15 mouse cellular contexts compared by ENCODE assay signal in the genomic region with DNA sequence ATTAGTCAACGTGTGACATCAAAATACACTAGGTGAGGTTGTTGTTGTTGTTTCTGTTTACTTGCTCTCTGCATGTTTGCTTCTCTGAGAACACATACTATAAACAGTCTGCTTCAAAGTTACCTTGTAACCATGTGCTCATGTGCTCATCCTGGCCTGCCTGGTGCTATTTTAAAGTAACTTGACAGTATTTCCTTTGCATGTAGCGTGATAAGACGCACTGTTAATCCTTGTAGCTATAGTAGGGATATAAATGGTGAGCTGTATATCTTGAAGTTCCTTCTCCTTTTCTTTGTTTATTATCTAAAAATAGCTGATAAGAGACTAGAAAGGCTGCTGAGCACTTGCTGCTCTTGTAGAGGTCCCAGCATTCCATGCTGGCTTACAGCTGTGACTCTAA.
A peak's percentile ranks its signal among the peaks of the same experiment; 100 is the strongest.
DNase-seq lines count a peak whose midpoint lies in the region; ATAC-seq and TF ChIP-seq lines count a peak whose summit lies in the region.
"Had no signal": no experiment of that assay in that cellular context is flagged by ENCODE, and none has a peak within 500 bp of the region (broad histone marks: within the 10 kb centered on the region; RNA-seq: fewer than 3 reads in every experiment).

No protein-coding gene starts in this region.

- no peaks in the 10 kb centered on the region for H3K27me3 ChIP-seq in heart, embryonic 12.5 days (replicated peaks)
- H3K27me3 ChIP-seq in kidney, embryonic 16.5 days (ENCODE audit: insufficient read depth, low read length): no peaks in the 10 kb centered on the region
- no peaks in the 10 kb centered on the region for H3K27me3 ChIP-seq in MEL (ENCODE audit: control insufficient read depth in 1 of 2, insufficient read depth in 2 of 2, low read length in 2 of 2)
- H3K27me3 ChIP-seq in embryonic facial prominence, embryonic 10.5 days (replicated peaks; ENCODE audit: low read depth, poor library complexity, severe bottlenecking): no peaks in the 10 kb centered on the region
- H3K27me3 ChIP-seq: embryonic facial prominence, embryonic 15.5 days; hindbrain, embryonic 13.5 days; limb, embryonic 13.5 days; megakaryocyte, embryonic 14.5 days had no signal

- WGBS in heart, embryonic 12.5 days: 19% methylated on average over 3 of the region's 3 CpGs
- 70% methylated on average over 3 of the region's 3 CpGs for whole genome bisulfite sequencing in kidney, embryonic 16.5 days
- whole genome bisulfite sequencing in embryonic facial prominence, embryonic 10.5 days: 87% methylated on average over 3 of the region's 3 CpGs

- TF ChIP-seq RAD21 in MEL (IDR thresholded peaks at IDR 0.05; ENCODE audit: low read depth, low read length): no peak; the same call in 1 of the 2 replicates

- no peak overlapping the region for H3K4me3 ChIP-seq in heart, embryonic 12.5 days
- H3K4me3 ChIP-seq in kidney, embryonic 16.5 days (ENCODE audit: low read length): no peak overlapping the region
- H3K4me3 ChIP-seq in MEL (ENCODE audit: control insufficient read depth in 1 of 2, insufficient read depth in 1 of 2, low read depth in 2 of 2, low read length in 2 of 2): no peak overlapping the region
- H3K4me3 ChIP-seq in embryonic facial prominence, embryonic 10.5 days: no peak overlapping the region
- H3K4me3 ChIP-seq: embryonic facial prominence, embryonic 15.5 days; hindbrain, embryonic 13.5 days; limb, embryonic 13.5 days; megakaryocyte, embryonic 14.5 days had no signal

- peaks cover 48% of the 10 kb centered on the region for H3K4me1 ChIP-seq in heart, embryonic 12.5 days (replicated peaks)
- H3K4me1 ChIP-seq in kidney, embryonic 16.5 days (ENCODE audit: insufficient read depth, low read length): peaks cover 22% of the 10 kb centered on the region
- H3K4me1 ChIP-seq in MEL (ENCODE audit: control insufficient read depth in 1 of 2, insufficient read depth in 2 of 2, low read length in 2 of 2): peaks cover 14 to 21% of the 10 kb centered on the region in 2 experiments
- peaks cover 43% of the 10 kb centered on the region for H3K4me1 ChIP-seq in embryonic facial prominence, embryonic 10.5 days

- peak; percentile 59 to 80; a peak in 3 of 4 replicates for TF ChIP-seq EP300 in MEL (IDR thresholded peaks at IDR 0.05; ENCODE audit: low read depth in 1 of 2, low read length in 2 of 2)

- no peak overlapping the region for H3K4me2 ChIP-seq in heart, embryonic 12.5 days
- no peak overlapping the region for H3K4me2 ChIP-seq in kidney, embryonic 16.5 days (replicated peaks; ENCODE audit: low read depth, low read length)
- H3K4me2 ChIP-seq: embryonic facial prominence, embryonic 15.5 days; hindbrain, embryonic 13.5 days; limb, embryonic 13.5 days had no signal

- H3K27ac ChIP-seq in heart, embryonic 12.5 days (ENCODE audit: poor library complexity, severe bottlenecking): peak overlapping the region; percentile 88
- 0 out of 2 replicates have a peak overlapping the region, but pooled peaks have one; percentile 18 for H3K27ac ChIP-seq in kidney, embryonic 16.5 days (ENCODE audit: low read length)
- peak overlapping the region; percentile 34; the same call in 1 of the 2 replicates for H3K27ac ChIP-seq in MEL (ENCODE audit: control insufficient read depth, low read depth, low read length)
- H3K27ac ChIP-seq in embryonic facial prominence, embryonic 10.5 days (replicated peaks): 0 out of 2 replicates have a peak overlapping the region, but pooled peaks have one; percentile 15
- H3K27ac ChIP-seq: embryonic facial prominence, embryonic 15.5 days; hindbrain, embryonic 13.5 days; liver, embryonic 14.5 days had no signal

- H3K79me2 ChIP-seq in MEL (ENCODE audit: control insufficient read depth, insufficient read depth, low read length, poor library complexity): no peaks in the 10 kb centered on the region

- no peak for TF ChIP-seq CTCF in MEL (IDR thresholded peaks at IDR 0.05 in 2 of 3, conservative IDR thresholded peaks at IDR 0.05 in 1 of 3; ENCODE audit: control insufficient read depth in 1 of 3, insufficient read depth in 1 of 3, low read depth in 2 of 3, low read length in 3 of 3, poor library complexity in 1 of 3, severe bottlenecking in 1 of 3)

- DNase-seq in heart, adult 18-20 months: no peak
- DNase-seq in kidney, postnatal 36 days: no peak
- DNase-seq in MEL (ENCODE audit: low read depth, low spot score): peak; percentile 62
- DNase-seq in embryonic facial prominence, embryonic 10.5 days (ENCODE audit: low spot score): no peak
- no peak for DNase-seq in embryo, embryonic 10 days (ENCODE audit: low spot score)
- DNase-seq: cerebellum, adult 8-10 months; gastrocnemius, postnatal 25 days; right cerebral cortex, adult 18-20 months had no signal

- no peaks in the 10 kb centered on the region for H3K36me3 ChIP-seq in heart, embryonic 12.5 days
- H3K36me3 ChIP-seq in kidney, embryonic 16.5 days (ENCODE audit: insufficient read depth, low read length): no peaks in the 10 kb centered on the region
- peaks cover 0 to 18% of the 10 kb centered on the region in 2 experiments; a peak in 2 of 4 replicates for H3K36me3 ChIP-seq in MEL (ENCODE audit: control insufficient read depth in 1 of 2, insufficient read depth in 2 of 2, low read length in 2 of 2)
- H3K36me3 ChIP-seq in embryonic facial prominence, embryonic 10.5 days (replicated peaks): no peaks in the 10 kb centered on the region
- H3K36me3 ChIP-seq: embryonic facial prominence, embryonic 15.5 days; hindbrain, embryonic 13.5 days; limb, embryonic 13.5 days had no signal

- TF ChIP-seq POLR2A in MEL (IDR thresholded peaks at IDR 0.05; ENCODE audit: control insufficient read depth in 1 of 2, insufficient read depth in 1 of 2, low read depth in 1 of 2, low read length in 2 of 2, poor library complexity in 1 of 2): no peak

- no peak overlapping the region for H3K9ac ChIP-seq in heart, embryonic 12.5 days
- no peak overlapping the region for H3K9ac ChIP-seq in kidney, embryonic 16.5 days (replicated peaks; ENCODE audit: low read length)
- no peak overlapping the region for H3K9ac ChIP-seq in MEL (ENCODE audit: control insufficient read depth, low read depth, low read length, poor library complexity, severe bottlenecking)
- H3K9ac ChIP-seq: embryonic facial prominence, embryonic 15.5 days; hindbrain, embryonic 13.5 days; limb, embryonic 13.5 days; liver, embryonic 14.5 days had no signal

- no peak for ATAC-seq in heart, embryonic 12.5 days (ENCODE audit: insufficient number of reproducible peaks, low FRiP score)
- no peak for ATAC-seq in kidney, embryonic 16.5 days (ENCODE audit: low FRiP score, low TSS enrichment)

- no peaks in the 10 kb centered on the region for H3K9me3 ChIP-seq in heart, embryonic 12.5 days (replicated peaks)
- no peaks in the 10 kb centered on the region for H3K9me3 ChIP-seq in kidney, embryonic 16.5 days (ENCODE audit: low read length)
- H3K9me3 ChIP-seq in MEL (replicated peaks; ENCODE audit: insufficient read depth, low read length): no peaks in the 10 kb centered on the region
- H3K9me3 ChIP-seq in embryonic facial prominence, embryonic 10.5 days: no peaks in the 10 kb centered on the region
- H3K9me3 ChIP-seq: embryonic facial prominence, embryonic 15.5 days; hindbrain, embryonic 13.5 days; limb, embryonic 13.5 days; megakaryocyte, embryonic 14.5 days had no signal

TF ChIP-seq in MEL, 35 proteins besides CTCF, POLR2A, EP300 and RAD21 (continues in another document):
- TF ChIP-seq MAZ (IDR thresholded peaks at IDR 0.05; ENCODE audit: low read depth, low read length): no peak
- peak; percentile 79 for TF ChIP-seq GATA1 (IDR thresholded peaks at IDR 0.05; ENCODE audit: low read depth, low read length)
- TF ChIP-seq MXI1 (IDR thresholded peaks at IDR 0.05; ENCODE audit: low read depth, low read length): peak; percentile 89
- no peak for TF ChIP-seq E2F4 (IDR thresholded peaks at IDR 0.05; ENCODE audit: borderline replicate concordance, low read depth, low read length)
- no peak for TF ChIP-seq TCF12 (IDR thresholded peaks at IDR 0.05; ENCODE audit: low read depth, low read length)
- peak; percentile 23; the same call in 1 of the 2 replicates for TF ChIP-seq USF1 (IDR thresholded peaks at IDR 0.05; ENCODE audit: low read depth, low read length)
- no peak for TF ChIP-seq CHD2 (IDR thresholded peaks at IDR 0.05; ENCODE audit: low read length)
- TF ChIP-seq MAX (IDR thresholded peaks at IDR 0.05; ENCODE audit: low read length): peak; percentile 86
- TF ChIP-seq POLR2AphosphoS2 (IDR thresholded peaks at IDR 0.05; ENCODE audit: low read length): no peak
- no peak for TF ChIP-seq ELF1 (IDR thresholded peaks at IDR 0.05; ENCODE audit: low read depth, low read length)
- no peak for TF ChIP-seq POLR2AphosphoS5 (IDR thresholded peaks at IDR 0.05; ENCODE audit: borderline replicate concordance, low read depth, low read length)
- TF ChIP-seq ZKSCAN1 (IDR thresholded peaks at IDR 0.05; ENCODE audit: low read depth, low read length): no peak
- no peak for TF ChIP-seq ZMIZ1 (IDR thresholded peaks at IDR 0.05; ENCODE audit: low read depth, low read length)
- no peak for TF ChIP-seq GABPA (IDR thresholded peaks at IDR 0.05; ENCODE audit: low read depth, low read length)
- TF ChIP-seq SIN3A (IDR thresholded peaks at IDR 0.05; ENCODE audit: low read length): peak; percentile 76
- TF ChIP-seq TAL1 (IDR thresholded peaks at IDR 0.05; ENCODE audit: low read length): no peak
- TF ChIP-seq ZC3H11A (IDR thresholded peaks at IDR 0.05; ENCODE audit: low read depth, low read length): no peak
- 0 out of 2 replicates have a peak, but pooled peaks have one; percentile 36 for TF ChIP-seq HCFC1 (IDR thresholded peaks at IDR 0.05; ENCODE audit: low read depth, low read length)
- TF ChIP-seq BHLHE40 (IDR thresholded peaks at IDR 0.05; ENCODE audit: borderline replicate concordance, low read depth, low read length): peak; percentile 43; the same call in 1 of the 2 replicates
- no peak for TF ChIP-seq ZNF384 (IDR thresholded peaks at IDR 0.05; ENCODE audit: low read depth, low read length)
- no peak for TF ChIP-seq NELFE (IDR thresholded peaks at IDR 0.05; ENCODE audit: low read depth, low read length)
- TF ChIP-seq MEF2A (IDR thresholded peaks at IDR 0.05; ENCODE audit: extremely low read depth, insufficient replicate concordance, low read depth, low read length, poor library complexity, severe bottlenecking): peak; percentile 87; the same call in 1 of the 2 replicates
- no peak for TF ChIP-seq CHD1 (IDR thresholded peaks at IDR 0.05; ENCODE audit: low read depth, low read length)
- no peak for TF ChIP-seq TBP (IDR thresholded peaks at IDR 0.05; ENCODE audit: low read depth, low read length)
- TF ChIP-seq ETS1 (IDR thresholded peaks at IDR 0.05; ENCODE audit: low read depth, low read length): peak; percentile 81
- no peak for TF ChIP-seq KAT2A (conservative IDR thresholded peaks at IDR 0.05; ENCODE audit: low read depth, low read length)
- TF ChIP-seq JUND (IDR thresholded peaks at IDR 0.05; ENCODE audit: low read depth, low read length): no peak
- TF ChIP-seq UBTF (IDR thresholded peaks at IDR 0.05; ENCODE audit: borderline replicate concordance, insufficient read depth, low read depth, low read length): no peak
- 0 out of 2 replicates have a peak, but pooled peaks have one; percentile 26 for TF ChIP-seq RCOR1 (IDR thresholded peaks at IDR 0.05; ENCODE audit: low read depth, low read length)

Comparison
In these comparisons a context has a peak if more than half of its experiments do, and no peak if none do; other contexts are left out.
1. H3K27ac ChIP-seq: peak in every context shown above with its lines; median percentile 88 in heart, embryonic 12.5 days; 34 in MEL; 18 in kidney, embryonic 16.5 days; 15 in embryonic facial prominence, embryonic 10.5 days.